Mouse (Mus musculus) heart, embryonic 15.5 days (tissue): ENCODE measurements around the gene Hunk. TPM values are rescaled to one million over a fixed set of nuclear protein-coding genes. Genes with fewer than 3 reads are reported as not detected.

ENCODE experiments used
- ATAC-seq: fragments of 200-750 bp; cut with Nextera tagmentation; replicated peaks from 2 replicates; pipeline ENCODE4 v1.8.0; 2017; ENCODE audit warnings: low read depth, moderate TSS enrichment; ENCODE audit not compliant: insufficient number of reproducible peaks, insufficient read depth, low FRiP score
- H3K27ac ChIP-seq: fragments of 300-500 bp; sonication (generic); 2 replicates; pipeline ENCODE4 v1.5.1; 2015; ENCODE audit warnings: mild to moderate bottlenecking, inconsistent platforms
- H3K27me3 ChIP-seq: fragments of 300-500 bp; sonication (generic); 2 replicates; pipeline ENCODE4 v1.6.1; 2015; ENCODE audit warnings: inconsistent platforms
- H3K36me3 ChIP-seq: fragments of 300-500 bp; sonication (generic); 2 replicates; pipeline ENCODE4 v1.6.1; 2015; ENCODE audit warnings: mild to moderate bottlenecking, inconsistent platforms
- H3K4me1 ChIP-seq: fragments of 300-500 bp; sonication (generic); replicated peaks from 2 replicates; pipeline ENCODE4 v1.6.1; 2015; ENCODE audit warnings: inconsistent platforms
- H3K4me2 ChIP-seq: fragments of 300-500 bp; sonication (generic); 2 replicates; pipeline ENCODE4 v1.6.1; 2015; ENCODE audit warnings: inconsistent platforms, mild to moderate bottlenecking, moderate library complexity
- H3K4me3 ChIP-seq: fragments of 300-500 bp; sonication (generic); 2 replicates; pipeline ENCODE4 v1.5.1; 2015; ENCODE audit warnings: mild to moderate bottlenecking, inconsistent platforms
- H3K9ac ChIP-seq: fragments of 300-500 bp; sonication (generic); 2 replicates; pipeline ENCODE4 v1.6.1; 2015; ENCODE audit warnings: mild to moderate bottlenecking, inconsistent platforms
- H3K9me3 ChIP-seq: fragments of 300-500 bp; sonication (generic); replicated peaks from 2 replicates; pipeline ENCODE4 v1.6.1; 2016; ENCODE audit warnings: inconsistent platforms
- WGBS: fragments of 180-500 bp; shearing (Covaris S2); methylation state at CpG from one replicate; pipeline ENCODE4 v1.1.7; 2015; ENCODE audit warnings: mixed read lengths; 5-methylcytosine and 5-hydroxymethylcytosine counted together
- polyA plus RNA-seq: library from polyadenylated mRNA; unstranded; fragments of >200 nt; fragmentation: Nextera tagmentation; extraction: Ambion mirVana; gene quantifications from 2 replicates; pipeline ENCODE4 v1.2.1, GENCODE M21; 2015

Gene Hunk
- polyA plus RNA-seq, 1 experiment from 2014 or later, result 7.2 TPM

- 59% methylated on average over 8 of the region's 8 CpGs for WGBS
- ATAC-seq, result no peak
- Histone ChIP-seq H3K27me3 (no peaks in the 10 kb centered on the region), H3K9me3 (no peaks in the 10 kb centered on the region), H3K36me3 (no peaks in the 10 kb centered on the region), H3K9ac (no peak overlapping the region), H3K4me1 (no peaks in the 10 kb centered on the region), H3K4me2 (no peak overlapping the region), H3K4me3 (no peak overlapping the region), H3K27ac (no peak overlapping the region)
These were observed 148.8 kb downstream of the Hunk start for GRCm38 (mm10) chr16:90534591-90534990.

GRCm38 (mm10) chr16:90538926-90539325 is 153.1 kb downstream of the Hunk start:
- no peak overlapping the region for H3K9ac ChIP-seq
- WGBS, result 76% methylated on average over 5 of the region's 5 CpGs

GRCm38 (mm10) chr16:90541191-90541590 is 155.4 kb downstream of the Hunk start:
- H3K4me3 ChIP-seq, result no peak overlapping the region
- H3K27me3 ChIP-seq, result peaks cover 9% of the 10 kb centered on the region
- no peak overlapping the region for H3K4me2 ChIP-seq
- H3K27ac ChIP-seq, result no peak overlapping the region
- WGBS, result 80% methylated on average over 2 of the region's 2 CpGs
- H3K4me1 ChIP-seq, result peaks cover 6% of the 10 kb centered on the region; the same call in 1 of the 2 replicates
- H3K9me3 ChIP-seq, result no peaks in the 10 kb centered on the region
- no peak overlapping the region for H3K9ac ChIP-seq
- no peak for ATAC-seq
- H3K36me3 ChIP-seq, result no peaks in the 10 kb centered on the region

More at GRCm38 (mm10) chr16:90538926-90539325, 153.1 kb downstream of the Hunk start:
- no peaks in the 10 kb centered on the region for H3K36me3 ChIP-seq
- no peak overlapping the region for H3K4me2 ChIP-seq
- no peaks in the 10 kb centered on the region for H3K4me1 ChIP-seq
- H3K27ac ChIP-seq, result no peak overlapping the region
- H3K9me3 ChIP-seq, result no peaks in the 10 kb centered on the region
- H3K27me3 ChIP-seq, result peaks cover 3% of the 10 kb centered on the region; the same call in 1 of the 2 replicates
- no peak for ATAC-seq
- no peak overlapping the region for H3K4me3 ChIP-seq

GRCm38 (mm10) chr16:90542383-90542782 is 156.6 kb downstream of the Hunk start:
- H3K9ac ChIP-seq, result no peak overlapping the region
- H3K36me3 ChIP-seq, result no peaks in the 10 kb centered on the region
- no peaks in the 10 kb centered on the region for H3K9me3 ChIP-seq
- peak; percentile 58 for ATAC-seq
- no peak overlapping the region for H3K4me3 ChIP-seq
- no peak overlapping the region for H3K4me2 ChIP-seq
- whole genome bisulfite sequencing, result 46% methylated on average over 10 of the region's 10 CpGs
- H3K4me1 ChIP-seq, result peaks cover 6% of the 10 kb centered on the region; the same call in 1 of the 2 replicates
- no peak overlapping the region for H3K27ac ChIP-seq
- H3K27me3 ChIP-seq, result peaks cover 15% of the 10 kb centered on the region

- no peak overlapping the region for H3K27ac ChIP-seq
- H3K9me3 ChIP-seq, result no peaks in the 10 kb centered on the region
- no peak overlapping the region for H3K4me2 ChIP-seq
- H3K27me3 ChIP-seq, result peaks cover 15% of the 10 kb centered on the region
- H3K9ac ChIP-seq, result no peak overlapping the region
- WGBS, result 42% methylated on average over 9 of the region's 9 CpGs
- H3K4me1 ChIP-seq, result peaks cover 6% of the 10 kb centered on the region; the same call in 1 of the 2 replicates
- ATAC-seq, result no peak; the same call in 1 of the 2 replicates
- no peaks in the 10 kb centered on the region for H3K36me3 ChIP-seq
- H3K4me3 ChIP-seq, result no peak overlapping the region
These were observed 158.4 kb downstream of the Hunk start for GRCm38 (mm10) chr16:90544175-90544574.

GRCm38 (mm10) chr16:90545509-90545908 is 159.7 kb downstream of the Hunk start:
- H3K27me3 ChIP-seq, result peaks cover 20% of the 10 kb centered on the region
- 48% methylated on average over 3 of the region's 3 CpGs for WGBS
- no peaks in the 10 kb centered on the region for H3K9me3 ChIP-seq
- no peak for ATAC-seq
- H3K9ac ChIP-seq, result no peak overlapping the region
- H3K4me1 ChIP-seq, result peaks cover 8% of the 10 kb centered on the region; the same call in 1 of the 2 replicates
- H3K4me2 ChIP-seq, result no peak overlapping the region
- H3K4me3 ChIP-seq, result no peak overlapping the region
- H3K27ac ChIP-seq, result no peak overlapping the region
- H3K36me3 ChIP-seq, result no peaks in the 10 kb centered on the region

GRCm38 (mm10) chr16:90546591-90546990 is 160.8 kb downstream of the Hunk start:
- no peak overlapping the region for H3K4me3 ChIP-seq
- WGBS, result 78% methylated on average over 3 of the region's 3 CpGs
- H3K4me1 ChIP-seq, result peaks cover 8% of the 10 kb centered on the region; the same call in 1 of the 2 replicates
- no peak overlapping the region for H3K4me2 ChIP-seq
- H3K27me3 ChIP-seq, result peaks cover 17% of the 10 kb centered on the region
- no peaks in the 10 kb centered on the region for H3K9me3 ChIP-seq
- ATAC-seq, result no peak
- H3K9ac ChIP-seq, result no peak overlapping the region
- H3K36me3 ChIP-seq, result no peaks in the 10 kb centered on the region
- H3K27ac ChIP-seq, result no peak overlapping the region

GRCm38 (mm10) chr16:90547996-90548395 is 162.2 kb downstream of the Hunk start:
- H3K4me2 ChIP-seq, result no peak overlapping the region
- no peak overlapping the region for H3K27ac ChIP-seq
- no peak overlapping the region for H3K4me3 ChIP-seq
- peaks cover 8% of the 10 kb centered on the region; the same call in 1 of the 2 replicates for H3K4me1 ChIP-seq
- 74% methylated on average over 9 of the region's 9 CpGs for WGBS
- no peaks in the 10 kb centered on the region for H3K9me3 ChIP-seq
- no peak for ATAC-seq
- no peaks in the 10 kb centered on the region for H3K36me3 ChIP-seq
- H3K27me3 ChIP-seq, result peaks cover 17% of the 10 kb centered on the region
- no peak overlapping the region for H3K9ac ChIP-seq

Other genes with a start within 250 kb of the Hunk start
- gene Tiam1, start 242.2 kb upstream of the Hunk start, polyA plus RNA-seq, result 7.6 and 8.1 TPM in 2 replicates
- gene Sod1, start 165.3 kb upstream of the Hunk start, polyA plus RNA-seq, result 835 and 840 TPM in 2 replicates
- gene Scaf4, start 101.5 kb upstream of the Hunk start, polyA plus RNA-seq, result 15.5 and 21.6 TPM in 2 replicates